Mouse (Mus musculus) gastrocnemius, adult 2 months (tissue): ENCODE data around the gene Upk1b. TPM values are rescaled to one million over a fixed set of nuclear protein-coding genes. Genes with fewer than 3 reads are reported as not detected.

Source experiments
- DNase-seq: peaks from one replicate; pipeline ENCODE4 v3.0.0; 2022
- H3K27ac ChIP-seq: fragments of 200-600 bp; 2 replicates; pipeline ENCODE4 v1.8.1; 2022; ENCODE audit warnings: mild to moderate bottlenecking
- H3K4me3 ChIP-seq: fragments of 200-600 bp; 2 replicates; pipeline ENCODE4 v1.8.1; 2022; ENCODE audit warnings: mild to moderate bottlenecking, moderate library complexity
- CTCF ChIP-seq: fragments of 200-600 bp; IDR thresholded peaks from 2 replicates; pipeline ENCODE4 v1.8.1; 2022; ENCODE audit warnings: antibody characterized with exemption, mild to moderate bottlenecking, moderate library complexity
- intact Hi-C: fragments of 180-260 bp; cut with DNase I; formaldehyde crosslinking; loops from one replicate; pipeline ENCODE4 v1.15.1; 2025
- total RNA-seq, 2 experiments: library from RNA; stranded (reverse); gene quantifications; 2 replicates each; pipeline ENCODE4 v1.2.3; 2021

Upk1b gene
- total RNA-seq, 2 experiments from 2014 or later, result not detected

GRCm38 (mm10) chr16:38758104-38758861 lies 41.8 kb downstream of the Upk1b start:
- TF ChIP-seq CTCF, result peak; percentile 16; the same call in 1 of the 2 replicates
- intact Hi-C loops, result no loop called here
- Histone ChIP-seq H3K27ac (peak overlapping the region; percentile 65), H3K4me3 (no peak overlapping the region)
- peak; percentile 38 for DNase-seq

GRCm38 (mm10) chr16:38757626-38758025 lies 42.5 kb downstream of the Upk1b start:
- no peak for DNase-seq
- H3K27ac ChIP-seq, result peak overlapping the region; percentile 64
- intact Hi-C loops, result no loop called here
- H3K4me3 ChIP-seq, result no peak overlapping the region
- TF ChIP-seq CTCF, result no peak

GRCm38 (mm10) chr16:38756572-38756971 lies 43.6 kb downstream of the Upk1b start:
- Histone ChIP-seq H3K4me3 (no peak overlapping the region), H3K27ac (peak overlapping the region; percentile 41; the same call in 1 of the 2 replicates)
- intact Hi-C loops, result no loop called here
- no peak for TF ChIP-seq CTCF
- no peak for DNase-seq

- TF ChIP-seq CTCF, result no peak
- Histone ChIP-seq H3K27ac (peak overlapping the region; percentile 41), H3K4me3 (no peak overlapping the region)
- peak; percentile 40 for DNase-seq
- intact Hi-C loops, result no loop called here
These were observed 44.0 kb downstream of the Upk1b start for GRCm38 (mm10) chr16:38756177-38756503.

- H3K4me3 ChIP-seq, result no peak overlapping the region
- no peak for DNase-seq
- intact Hi-C loops, result no loop called here
- no peak for TF ChIP-seq CTCF
- H3K27ac ChIP-seq, result peak overlapping the region; percentile 41
These were observed 44.5 kb downstream of the Upk1b start for GRCm38 (mm10) chr16:38755452-38756176.

- 0 out of 2 replicates have a peak overlapping the region, but pooled peaks have one; percentile 16 for H3K27ac ChIP-seq
- intact Hi-C loops, result no loop called here
- peak overlapping the region; percentile 39 for H3K4me3 ChIP-seq
- TF ChIP-seq CTCF, result no peak
- peak; percentile 36 for DNase-seq
These were observed 46.5 kb downstream of the Upk1b start for GRCm38 (mm10) chr16:38753631-38754030.

GRCm38 (mm10) chr16:38750803-38751202 lies 49.3 kb downstream of the Upk1b start:
- TF ChIP-seq CTCF, result no peak

GRCm38 (mm10) chr16:38743941-38744673 lies 56.0 kb downstream of the Upk1b start:
- Histone ChIP-seq H3K4me3 (peak overlapping the region; percentile 87; the same call in 1 of the 2 replicates), H3K27ac (peak overlapping the region; percentile 73)
- no peak for DNase-seq
- intact Hi-C loops, result no loop called here
- no peak for TF ChIP-seq CTCF

More at GRCm38 (mm10) chr16:38750803-38751202, 49.3 kb downstream of the Upk1b start:
- DNase-seq, result no peak
- intact Hi-C loops, result no loop called here
- no peak overlapping the region for H3K27ac ChIP-seq
- H3K4me3 ChIP-seq, result no peak overlapping the region

- H3K4me3 ChIP-seq, result peak overlapping the region; percentile 87
- no peak for TF ChIP-seq CTCF
- peak overlapping the region; percentile 84 for H3K27ac ChIP-seq
- intact Hi-C loops, result no loop called here
- DNase-seq, result no peak
These were observed 57.4 kb downstream of the Upk1b start for GRCm38 (mm10) chr16:38742659-38743131.

- intact Hi-C loops, result no loop called here
- Histone ChIP-seq H3K4me3 (peak within 1 kb of the TSS; percentile 87), H3K27ac (peak within 1 kb of the TSS; percentile 84)
- peak; percentile 32; the same call in 1 of the 2 replicates for TF ChIP-seq CTCF
- DNase-seq, result peak; percentile 87
These were observed 57.9 kb downstream of the Upk1b start, which contains the start of gene B4galt4 for GRCm38 (mm10) chr16:38742113-38742658. TSS of gene B4galt4 (plus strand) at chr16:38742264.

GRCm38 (mm10) chr16:38741204-38741903 lies 58.8 kb downstream of the Upk1b start:
- H3K27ac ChIP-seq, result peak overlapping the region; percentile 84; the same call in 1 of the 2 replicates

More at GRCm38 (mm10) chr16:38741204-38741903, 58.8 kb downstream of the Upk1b start:
- DNase-seq, result no peak
- H3K4me3 ChIP-seq, result peak overlapping the region; percentile 87
- TF ChIP-seq CTCF, result no peak
- intact Hi-C loops, result no loop called here
